Mouse (Mus musculus) brain, embryonic 18.5 days (tissue): ENCODE measurements at regions not wholly inside any gene's neighbourhood (a gene's known extent, or its start where the extent isn't known, plus 50 kb on each side); places are given as distances from the start of the nearest gene placed in this dataset.
"Not testable (repeated sequence)": the region's sequence is repeated elsewhere in the genome, so short reads cannot be mapped to it uniquely, and the experiment has no call there.

Experiments used
- DNase-seq: peaks from one replicate; pipeline ENCODE4 v3.0.0-alpha.2; 2012; ENCODE audit warnings: low read depth, low spot score

- no peak for DNase-seq
These were observed 421.6 kb upstream of the Zfp507 start for GRCm38 (mm10) chr7:36224416-36224815.

DNA sequence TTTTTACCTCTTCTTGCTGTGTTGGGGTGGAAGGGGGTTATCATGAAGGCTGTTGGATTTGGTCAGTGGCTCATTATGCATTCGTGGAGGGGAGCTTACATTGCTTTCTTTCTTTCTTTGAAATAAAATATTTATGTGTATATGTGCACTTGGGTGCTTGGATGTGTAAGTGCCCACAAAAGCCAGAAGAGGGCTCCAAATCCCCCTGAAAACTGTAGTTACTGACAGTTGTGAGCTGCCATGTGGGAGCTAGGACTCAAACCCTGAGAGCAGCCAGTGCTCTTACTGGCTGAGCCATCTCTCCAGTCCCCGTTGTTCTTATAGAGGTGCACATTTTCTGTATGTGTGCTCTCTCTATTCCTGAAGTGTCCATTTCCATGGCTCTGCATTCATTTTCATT is 415.6 kb upstream of the Zfp507 start:
- no peak for DNase-seq

DNA sequence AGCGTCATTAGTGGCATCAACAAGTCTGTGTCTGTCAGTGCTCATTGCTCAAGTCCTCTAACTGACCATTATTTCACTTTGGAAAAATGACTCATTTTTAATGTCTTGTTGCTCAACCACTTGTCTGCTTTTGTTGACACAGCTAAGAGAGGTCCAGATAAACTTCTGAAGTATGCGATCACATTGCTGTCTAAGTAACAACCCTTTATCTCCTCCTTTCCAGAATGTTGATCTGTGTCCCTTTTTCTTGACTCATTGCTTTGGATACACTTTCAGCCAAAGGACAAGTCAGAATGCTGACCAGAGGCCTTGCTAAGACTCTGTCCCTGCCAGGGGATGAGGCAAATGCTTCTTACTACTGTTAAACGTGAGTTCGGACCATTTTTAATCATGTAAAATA is 407.2 kb upstream of the Zfp507 start:
- DNase-seq, result no peak

GRCm38 (mm10) chr7:36207525-36208260 is 404.9 kb upstream of the Zfp507 start:
- DNase-seq, result peak; percentile 43

DNA sequence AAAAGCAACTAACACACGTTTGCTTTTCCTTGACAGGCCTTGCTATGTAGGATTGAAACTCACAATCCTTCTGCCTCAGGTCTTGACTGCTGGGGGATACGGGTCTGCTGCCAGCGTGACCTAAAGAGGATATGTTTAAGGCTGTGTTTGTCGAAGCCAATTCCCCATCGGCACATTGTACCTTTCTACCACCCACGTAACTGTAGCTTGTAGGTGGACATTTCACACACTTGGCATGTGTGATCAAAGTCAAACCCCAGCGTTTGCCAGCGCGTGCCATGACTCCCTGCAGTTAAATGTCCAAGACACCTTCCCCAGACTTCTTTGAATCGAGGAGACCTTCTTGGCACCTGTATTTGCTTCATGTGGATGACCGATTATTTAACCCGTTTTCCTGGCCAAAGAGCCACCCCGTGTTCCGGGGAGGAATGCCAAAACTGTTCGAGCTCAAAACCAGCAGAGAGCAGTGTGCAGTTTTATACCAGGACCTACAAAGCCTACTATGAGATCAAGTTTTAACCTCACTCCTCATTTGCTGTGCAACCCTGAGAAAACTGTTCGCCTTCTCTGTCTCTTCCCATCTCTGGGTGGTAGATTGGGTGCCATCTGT is 395.4 kb upstream of the Zfp507 start:
- no peak for DNase-seq

DNA sequence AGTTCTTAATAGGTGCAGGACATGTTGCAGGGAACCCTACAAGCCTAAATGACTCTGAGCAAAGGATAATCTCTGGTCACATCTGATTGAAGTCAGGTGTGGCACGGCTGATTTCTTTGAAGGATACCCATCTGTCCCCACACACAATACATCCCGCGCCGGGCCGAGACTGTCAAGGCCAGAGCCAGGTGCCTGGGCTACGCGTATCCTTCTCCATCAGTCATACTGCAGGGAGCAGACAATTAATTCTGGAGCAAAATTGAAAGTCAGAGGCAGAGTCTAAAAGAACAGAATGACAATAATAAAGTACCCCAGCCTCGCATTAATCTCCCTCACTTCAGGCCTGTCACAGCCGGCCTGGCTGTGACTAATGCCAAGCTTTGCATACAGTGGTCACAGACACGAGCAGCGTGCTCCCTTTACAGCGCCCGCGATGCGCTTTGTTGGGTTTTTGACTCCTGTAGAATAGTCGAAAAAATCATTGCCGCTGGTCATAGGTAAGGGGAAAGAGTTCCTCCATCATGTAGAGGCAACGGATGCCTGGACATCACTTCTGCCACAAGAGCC is 393.4 kb upstream of the Zfp507 start:
- DNase-seq, result no peak

GRCm38 (mm10) chr7:36192645-36193044 is 389.8 kb upstream of the Zfp507 start:
- DNase-seq, result no peak

- no peak for DNase-seq
These were observed 375.1 kb upstream of the Zfp507 start for GRCm38 (mm10) chr7:36177947-36178346.

- DNase-seq, result no peak
These were observed 372.5 kb upstream of the Zfp507 start for GRCm38 (mm10) chr7:36175296-36175695.

- not testable (repeated sequence) for DNase-seq
These were observed 369.7 kb upstream of the Zfp507 start for GRCm38 (mm10) chr7:36172511-36172910.

GRCm38 (mm10) chr7:36157270-36157945 is 354.6 kb upstream of the Zfp507 start:
- no peak for DNase-seq

GRCm38 (mm10) chr7:36156595-36156994 is 353.8 kb upstream of the Zfp507 start:
- DNase-seq, result no peak

DNA sequence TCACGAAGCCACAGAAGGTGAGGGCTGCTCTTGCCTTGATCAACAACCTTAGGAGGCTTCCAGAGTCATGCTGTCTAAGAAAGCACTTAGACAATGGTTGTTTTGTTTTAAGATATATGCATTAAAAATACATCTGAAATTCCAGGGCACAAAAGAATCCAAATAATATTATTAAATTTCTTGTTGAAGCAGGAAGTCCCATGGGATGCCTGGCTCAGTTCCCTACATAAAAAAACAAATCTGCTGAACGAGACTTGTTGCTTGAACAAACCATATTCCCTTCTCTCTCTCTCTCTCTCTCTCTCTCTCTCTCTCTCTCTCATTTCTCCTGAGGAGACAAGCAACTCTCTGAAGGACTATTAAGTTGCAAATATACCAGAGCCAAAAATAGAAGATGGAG is 352.8 kb upstream of the Zfp507 start:
- no peak for DNase-seq

GRCm38 (mm10) chr7:36155159-36155558 is 352.4 kb upstream of the Zfp507 start:
- DNase-seq, result no peak

GRCm38 (mm10) chr7:36150871-36151560 is 348.2 kb upstream of the Zfp507 start:
- no peak for DNase-seq

GRCm38 (mm10) chr7:36136571-36136970 is 333.8 kb upstream of the Zfp507 start:
- no peak for DNase-seq

DNA sequence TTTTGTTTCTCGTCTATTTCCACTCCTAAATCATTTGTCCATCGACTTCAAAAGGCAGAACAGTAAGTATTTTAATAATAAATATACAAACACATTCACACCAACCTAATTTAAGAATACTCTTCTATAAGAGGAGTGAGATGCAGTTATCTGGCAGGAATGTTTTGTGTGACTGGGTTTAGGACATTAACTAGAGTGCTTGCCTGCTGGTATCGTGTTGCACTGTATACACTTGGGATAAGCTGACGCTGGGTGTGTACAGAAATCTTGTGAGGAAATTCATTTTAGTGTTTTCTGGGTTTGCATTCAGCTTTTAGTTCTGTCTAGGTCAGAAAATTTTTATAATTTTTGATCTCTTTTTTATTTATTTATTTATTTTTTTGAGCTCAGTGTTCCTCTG is 331.8 kb upstream of the Zfp507 start:
- no peak for DNase-seq

GRCm38 (mm10) chr7:36133658-36134143 is 330.9 kb upstream of the Zfp507 start:
- peak; percentile 28 for DNase-seq

GRCm38 (mm10) chr7:36133026-36133425 is 330.2 kb upstream of the Zfp507 start:
- DNase-seq, result no peak

- no peak for DNase-seq
These were observed 329.8 kb upstream of the Zfp507 start for GRCm38 (mm10) chr7:36132569-36132968.

GRCm38 (mm10) chr7:36097054-36097453 is 294.3 kb upstream of the Zfp507 start:
- no peak for DNase-seq
